Mouse (Mus musculus) CH12.LX (cell line): ENCODE measurements at regions not wholly inside any gene's neighbourhood (a gene's known extent, or its start where the extent isn't known, plus 50 kb on each side); places are given as distances from the start of the nearest gene placed in this dataset.

Experiments used
- DNase-seq: peaks from one replicate; pipeline ENCODE4 v3.0.0-alpha.2; 2013; ENCODE audit errors: extremely low read depth
- H3K27ac ChIP-seq: 2 replicates; pipeline ENCODE4 v1.5.1; 2012; ENCODE audit warnings: low read depth, mild to moderate bottlenecking, control low read depth, moderate library complexity; ENCODE audit not compliant: insufficient read depth
- H3K27me3 ChIP-seq: replicated peaks from 2 replicates; pipeline ENCODE3; 2012; ENCODE audit warnings: inconsistent platforms
- H3K36me3 ChIP-seq, 2 experiments: replicated peaks in 1 of 2; 2 replicates each; pipeline versions ENCODE3 to v1.6.1; 2012; ENCODE audit warnings: inconsistent platforms in 1 of 2, low read length in 1 of 2, mild to moderate bottlenecking in 1 of 2, mixed read lengths in 1 of 2, moderate library complexity in 1 of 2; ENCODE audit not compliant: control insufficient read depth in 1 of 2, insufficient read depth in 1 of 2
- H3K4me1 ChIP-seq, 2 experiments: 2 replicates each; pipeline ENCODE4 v1.6.1; 2012; ENCODE audit warnings: inconsistent platforms in 1 of 2, moderate library complexity in 1 of 2; ENCODE audit not compliant: insufficient read depth in 2 of 2, control insufficient read depth in 1 of 2
- H3K4me2 ChIP-seq: 2 replicates; pipeline ENCODE4 v1.6.1; 2012; ENCODE audit warnings: low read depth, mild to moderate bottlenecking, control low read depth; ENCODE audit not compliant: poor library complexity, insufficient read depth, severe bottlenecking
- H3K4me3 ChIP-seq, 3 experiments: fragments of 150-350 bp in 1 of 3; sonication (generic) in 1 of 3; replicated peaks in 1 of 3; 2 replicates each; pipeline versions ENCODE3 to v1.5.1; 2011 to 2012; ENCODE audit warnings: low read depth in 2 of 3, low read length in 2 of 3, mild to moderate bottlenecking in 2 of 3, moderate library complexity in 2 of 3, control low read depth in 1 of 3, improper control_type of control experiment in 1 of 3, inconsistent platforms in 1 of 3, mixed read lengths in 1 of 3; ENCODE audit not compliant: poor library complexity in 1 of 3
- H3K79me2 ChIP-seq: replicated peaks from 2 replicates; pipeline ENCODE4 v1.6.1; 2012; ENCODE audit warnings: mild to moderate bottlenecking, moderate library complexity; ENCODE audit not compliant: control insufficient read depth, poor library complexity, insufficient read depth, severe bottlenecking; ENCODE audit errors: extremely low read depth
- H3K9ac ChIP-seq: 2 replicates; pipeline ENCODE4 v1.6.1; 2012; ENCODE audit warnings: low read depth, mild to moderate bottlenecking, control low read depth, moderate library complexity; ENCODE audit not compliant: insufficient read depth
- H3K9me3 ChIP-seq: replicated peaks from 2 replicates; pipeline ENCODE3; 2012; ENCODE audit warnings: low read length, inconsistent platforms, mixed read lengths
- CTCF ChIP-seq, 2 experiments: IDR thresholded peaks in 1 of 2; conservative IDR thresholded peaks in 1 of 2; 2 replicates each; pipeline ENCODE4 v1.5.1; 2011 to 2012; ENCODE audit warnings: low read depth in 2 of 2, low read length in 2 of 2, improper control_type of control experiment in 1 of 2, inconsistent platforms in 1 of 2, mild to moderate bottlenecking in 1 of 2, moderate library complexity in 1 of 2
- E2F4 ChIP-seq: IDR thresholded peaks from 2 replicates; pipeline ENCODE4 v1.6.1; 2011; ENCODE audit warnings: low read depth, low read length, improper control_type of control experiment; ENCODE audit not compliant: insufficient replicate concordance
- ELF1 ChIP-seq: IDR thresholded peaks from 2 replicates; pipeline ENCODE4 v1.6.1; 2014; ENCODE audit warnings: low read depth, mild to moderate bottlenecking, inconsistent platforms, low read length, improper control_type of control experiment
- EP300 ChIP-seq: IDR thresholded peaks from 2 replicates; pipeline ENCODE4 v1.6.1; 2011; ENCODE audit warnings: low read length, improper control_type of control experiment
- GABPA ChIP-seq: IDR thresholded peaks from 2 replicates; pipeline ENCODE4 v1.6.1; 2012; ENCODE audit warnings: low read depth, low read length, improper control_type of control experiment, inconsistent platforms; ENCODE audit not compliant: insufficient replicate concordance
- IRF4 ChIP-seq: IDR thresholded peaks from 2 replicates; pipeline ENCODE4 v1.6.1; 2014; ENCODE audit warnings: low read depth, mild to moderate bottlenecking, inconsistent platforms, low read length, improper control_type of control experiment
- JUND ChIP-seq: conservative IDR thresholded peaks from 2 replicates; pipeline ENCODE4 v1.6.1; 2011; ENCODE audit warnings: low read depth, low read length, improper control_type of control experiment
- MAZ ChIP-seq: IDR thresholded peaks from 2 replicates; pipeline ENCODE4 v1.6.1; 2012; ENCODE audit warnings: low read depth, mild to moderate bottlenecking, inconsistent platforms, low read length, improper control_type of control experiment, moderate library complexity
- MEF2A ChIP-seq: IDR thresholded peaks from 2 replicates; pipeline ENCODE4 v1.6.1; 2014; ENCODE audit warnings: low read depth, mild to moderate bottlenecking, inconsistent platforms, low read length, improper control_type of control experiment, borderline replicate concordance
- MXI1 ChIP-seq: IDR thresholded peaks from 2 replicates; pipeline ENCODE4 v1.6.1; 2011; ENCODE audit warnings: mild to moderate bottlenecking, low read depth, low read length, improper control_type of control experiment
- MYC ChIP-seq: IDR thresholded peaks from 2 replicates; pipeline ENCODE4 v1.6.1; 2011; ENCODE audit warnings: low read depth, mild to moderate bottlenecking, improper control_type of control experiment, low read length
- NRF1 ChIP-seq: IDR thresholded peaks from 2 replicates; pipeline ENCODE4 v1.6.1; 2014; ENCODE audit warnings: low read depth, mild to moderate bottlenecking, inconsistent platforms, low read length, improper control_type of control experiment, moderate library complexity
- RAD21 ChIP-seq: IDR thresholded peaks from 2 replicates; pipeline ENCODE4 v1.6.1; 2011; ENCODE audit warnings: low read depth, mild to moderate bottlenecking, low read length, improper control_type of control experiment, moderate library complexity
- SMC3 ChIP-seq: IDR thresholded peaks from 2 replicates; pipeline ENCODE4 v1.6.1; 2011; ENCODE audit warnings: low read depth, low read length, improper control_type of control experiment
- USF2 ChIP-seq: conservative IDR thresholded peaks from 2 replicates; pipeline ENCODE4 v1.6.1; 2011; ENCODE audit warnings: low read depth, low read length, improper control_type of control experiment
- ZC3H11A ChIP-seq: IDR thresholded peaks from 2 replicates; pipeline ENCODE4 v1.6.1; 2012; ENCODE audit warnings: low read depth, mild to moderate bottlenecking, inconsistent platforms, low read length, improper control_type of control experiment
- ZNF384 ChIP-seq: IDR thresholded peaks from 2 replicates; pipeline ENCODE4 v1.6.1; 2012; ENCODE audit warnings: low read depth, low read length, improper control_type of control experiment, inconsistent platforms
- dilution Hi-C: fragments of 300-500 bp; cut with MboI; formaldehyde crosslinking; loops from 2 replicates; pipeline ENCODE4 v1.14.3; 2020; ENCODE audit warnings: low sequenced_read_pairs; ENCODE audit not compliant: extremely low pct_unique_long_range_greater_than_20kb, extremely low pct_ligation_motif_present
- in situ Hi-C: fragments of 300-500 bp; cut with MboI; formaldehyde crosslinking; loops from 3 replicates; pipeline ENCODE4 v1.14.3; 2019; ENCODE audit warnings: low sequenced_read_pairs, low pct_ligation_motif_present, low pct_unique_long_range_greater_than_20kb, mixed read lengths

- no peak for TF ChIP-seq E2F4
- peak; percentile 93 for TF ChIP-seq SMC3
- peak; percentile 62; the same call in 1 of the 2 replicates for TF ChIP-seq ZNF384
- peak; percentile 88 for TF ChIP-seq ZC3H11A
- TF ChIP-seq MYC: 0 out of 2 replicates have a peak, but pooled peaks have one; percentile 41
- no peak for TF ChIP-seq EP300
- peak; percentile 99 for TF ChIP-seq RAD21
- TF ChIP-seq CTCF (conservative IDR thresholded peaks at IDR 0.05 in 1 of 2, IDR thresholded peaks at IDR 0.05 in 1 of 2; ENCODE audit: low read depth in 2 of 2, low read length in 2 of 2): peak; percentile 73 to 96
- no peaks in the 10 kb centered on the region for H3K36me3 ChIP-seq
- H3K9me3 ChIP-seq: no peaks in the 10 kb centered on the region
- in situ Hi-C loops: no loop called here
- no peak overlapping the region for H3K27ac ChIP-seq
- H3K4me2 ChIP-seq: peak overlapping the region; percentile 24; the same call in 1 of the 2 replicates
- H3K4me3 ChIP-seq: no peak overlapping the region
- H3K79me2 ChIP-seq: no peaks in the 10 kb centered on the region
- dilution Hi-C loops: no loop called here
- H3K9ac ChIP-seq: no peak overlapping the region
- H3K4me1 ChIP-seq: peaks cover 2 to 16% of the 10 kb centered on the region in 2 experiments; a peak in 3 of 4 replicates
- peaks cover 7% of the 10 kb centered on the region for H3K27me3 ChIP-seq
- peak; percentile 81 for DNase-seq
Measured at GRCm38 (mm10) chr1:21161742-21162141, 56.6 kb upstream of the Tmem14a start.

GRCm38 (mm10) chr1:21166287-21166733 is 52.1 kb upstream of the Tmem14a start:
- peak; percentile 78 for DNase-seq
- peaks cover 7% of the 10 kb centered on the region for H3K27me3 ChIP-seq
- H3K4me3 ChIP-seq: peak overlapping the region in 2 of 3 experiments; percentile 37 to 38
- TF ChIP-seq NRF1 (peak; percentile 78), RAD21 (peak; percentile 72), SMC3 (peak; percentile 72), ELF1 (peak; percentile 13; the same call in 1 of the 2 replicates), E2F4 (no peak), CTCF (conservative IDR thresholded peaks at IDR 0.05 in 1 of 2, IDR thresholded peaks at IDR 0.05 in 1 of 2; ENCODE audit: low read depth in 2 of 2, low read length in 2 of 2) (peak; percentile 42 to 81; a peak in 3 of 4 replicates), MYC (0 out of 2 replicates have a peak, but pooled peaks have one; percentile 40), USF2 (no peak)
- dilution Hi-C loops: no loop called here
- in situ Hi-C loops: no loop called here
- peak overlapping the region; percentile 62 for H3K4me2 ChIP-seq
- no peaks in the 10 kb centered on the region for H3K9me3 ChIP-seq
- H3K79me2 ChIP-seq: no peaks in the 10 kb centered on the region
- no peak overlapping the region for H3K9ac ChIP-seq
- H3K27ac ChIP-seq: no peak overlapping the region
- peaks cover 2 to 20% of the 10 kb centered on the region in 2 experiments; a peak in 3 of 4 replicates for H3K4me1 ChIP-seq
- H3K36me3 ChIP-seq: no peaks in the 10 kb centered on the region

GRCm38 (mm10) chr1:21166762-21167161 is 51.6 kb upstream of the Tmem14a start:
- Histone ChIP-seq H3K27ac (no peak overlapping the region), H3K4me2 (peak overlapping the region; percentile 62), H3K79me2 (no peaks in the 10 kb centered on the region), H3K9me3 (no peaks in the 10 kb centered on the region), H3K36me3 (no peaks in the 10 kb centered on the region), H3K9ac (no peak overlapping the region), H3K27me3 (peaks cover 7% of the 10 kb centered on the region), H3K4me1 (peaks cover 2 to 16% of the 10 kb centered on the region in 2 experiments; a peak in 3 of 4 replicates), H3K4me3 (peak overlapping the region in 2 of 3 experiments; percentile 37 to 38)
- DNase-seq: no peak
- in situ Hi-C loops (no loop called here), dilution Hi-C loops (no loop called here)
- TF ChIP-seq JUND (no peak), ZNF384 (no peak), GABPA (no peak), USF2 (no peak), MEF2A (no peak), MAZ (no peak), MXI1 (no peak), IRF4 (no peak), E2F4 (no peak)
